Comparison of ENCODE assay signal across 8 mouse cellular contexts in the genomic region with DNA sequence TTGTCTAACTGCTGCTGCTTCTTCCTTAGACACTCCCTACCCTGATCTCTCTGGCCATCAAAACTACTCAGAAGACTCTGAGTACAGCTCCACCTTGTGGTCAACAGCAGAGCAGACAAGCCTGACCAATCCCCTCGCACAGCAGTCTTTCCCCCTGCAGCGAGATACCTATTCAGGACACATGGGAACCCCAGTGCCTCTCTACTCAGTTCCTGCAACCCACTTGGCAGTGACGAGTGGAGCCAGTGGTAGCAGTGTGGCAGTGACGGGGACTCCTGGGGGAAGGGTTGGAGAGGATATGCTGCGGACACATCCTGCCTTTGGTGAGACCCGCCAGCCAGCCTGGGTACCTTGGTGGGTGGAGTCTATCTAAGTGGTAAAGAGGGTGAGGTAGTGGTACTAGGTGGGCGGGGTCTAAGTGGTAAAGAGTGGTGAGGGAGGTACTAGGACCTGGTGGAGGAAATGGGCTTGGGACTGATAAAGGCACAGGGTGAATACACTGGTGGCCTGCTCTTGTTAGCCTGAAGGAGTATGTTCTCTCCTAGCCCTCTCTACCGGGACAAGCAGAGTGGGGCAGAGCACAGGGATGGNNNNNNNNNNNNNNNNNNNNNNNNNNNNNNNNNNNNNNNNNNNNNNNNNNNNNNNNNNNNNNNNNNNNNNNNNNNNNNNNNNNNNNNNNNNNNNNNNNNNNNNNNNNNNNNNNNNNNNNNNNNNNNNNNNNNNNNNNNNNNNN. TPM values are rescaled to one million over a fixed set of nuclear protein-coding genes. Genes with fewer than 3 reads are reported as not detected.
A peak's percentile ranks its signal among the peaks of the same experiment; 100 is the strongest.
DNase-seq lines count a peak whose midpoint lies in the region; ATAC-seq lines count a peak whose summit lies in the region.

No protein-coding gene starts in this region.

- H3K9me3 ChIP-seq in heart, embryonic 14.5 days (ENCODE audit: control insufficient read depth, low read length), result no peaks in the 10 kb centered on the region
- no peaks in the 10 kb centered on the region for H3K9me3 ChIP-seq in limb, embryonic 10.5 days (replicated peaks)
- no peaks in the 10 kb centered on the region for H3K9me3 ChIP-seq in midbrain, embryonic 13.5 days

- no peak overlapping the region for H3K4me3 ChIP-seq in heart, embryonic 14.5 days (ENCODE audit: control insufficient read depth in 1 of 2, insufficient read depth in 1 of 2, low read depth in 1 of 2, low read length in 2 of 2)
- H3K4me3 ChIP-seq in limb, embryonic 10.5 days, result 0 out of 2 replicates have a peak overlapping the region, but pooled peaks have one; percentile 18
- no peak overlapping the region for H3K4me3 ChIP-seq in midbrain, embryonic 13.5 days (replicated peaks)

- H3K27ac ChIP-seq in heart, embryonic 14.5 days (replicated peaks in 1 of 2; ENCODE audit: control insufficient read depth in 1 of 2, insufficient read depth in 1 of 2, low read depth in 2 of 2, low read length in 2 of 2), result no peak overlapping the region
- H3K27ac ChIP-seq in limb, embryonic 10.5 days, result no peak overlapping the region
- no peak overlapping the region for H3K27ac ChIP-seq in midbrain, embryonic 13.5 days

- no peaks in the 10 kb centered on the region for H3K36me3 ChIP-seq in heart, embryonic 14.5 days (ENCODE audit: control insufficient read depth, insufficient read depth, low read length)
- H3K36me3 ChIP-seq in limb, embryonic 10.5 days, result no peaks in the 10 kb centered on the region
- H3K36me3 ChIP-seq in midbrain, embryonic 13.5 days, result no peaks in the 10 kb centered on the region

- H3K9ac ChIP-seq in heart, embryonic 14.5 days (ENCODE audit: low read length), result no peak overlapping the region
- no peak overlapping the region for H3K9ac ChIP-seq in midbrain, embryonic 13.5 days (replicated peaks)

- peak; percentile 15 for DNase-seq in 3134 (ENCODE audit: extremely low read depth, insufficient read length, low spot score)
- DNase-seq in CD4-positive, CD25-positive, alpha-beta regulatory T cell, adult 2 months (ENCODE audit: low read depth, low spot score), result peak; percentile 54
- DNase-seq in cerebellum, adult 9-10 months, result peak; percentile 49
- DNase-seq in limb, embryonic 10.5 days (ENCODE audit: low spot score), result peak; percentile 50
- no peak for DNase-seq in gastrocnemius, postnatal 25 days
- no peak for DNase-seq in layer of hippocampus, adult 9-11 months

- no peaks in the 10 kb centered on the region; a peak in 1 of 4 replicates for H3K4me1 ChIP-seq in heart, embryonic 14.5 days (ENCODE audit: control insufficient read depth in 2 of 2, insufficient read depth in 2 of 2, low read length in 2 of 2)
- H3K4me1 ChIP-seq in limb, embryonic 10.5 days, result peaks cover 4% of the 10 kb centered on the region; the same call in 1 of the 2 replicates
- H3K4me1 ChIP-seq in midbrain, embryonic 13.5 days (replicated peaks), result peaks cover 12% of the 10 kb centered on the region

- WGBS in heart, embryonic 14.5 days, result 6% methylated on average over 8 of the region's 8 CpGs
- WGBS in limb, embryonic 10.5 days, result 13% methylated on average over 8 of the region's 8 CpGs
- 12% methylated on average over 8 of the region's 8 CpGs for WGBS in midbrain, embryonic 13.5 days

- no peak; the same call in 1 of the 2 replicates for ATAC-seq in heart, embryonic 14.5 days (ENCODE audit: insufficient number of reproducible peaks, insufficient read depth, low FRiP score, low read depth)
- peak; percentile 77 for ATAC-seq in midbrain, embryonic 13.5 days

- no peaks in the 10 kb centered on the region for H3K27me3 ChIP-seq in heart, embryonic 14.5 days (ENCODE audit: control insufficient read depth, insufficient read depth, low read length)
- H3K27me3 ChIP-seq in limb, embryonic 10.5 days (ENCODE audit: low read depth, poor library complexity, severe bottlenecking), result peaks cover 10% of the 10 kb centered on the region; the same call in 1 of the 2 replicates
- H3K27me3 ChIP-seq in midbrain, embryonic 13.5 days, result no peaks in the 10 kb centered on the region; the same call in none of the 2 replicates

- peak overlapping the region; percentile 20; the same call in 1 of the 2 replicates for H3K4me2 ChIP-seq in heart, embryonic 14.5 days (ENCODE audit: low read length)
- H3K4me2 ChIP-seq in midbrain, embryonic 13.5 days (replicated peaks), result peak overlapping the region; percentile 29; the same call in 1 of the 2 replicates

RNA-seq across cellular contexts. Expression of a gene that starts 54.3 kb away (rescaled TPM):
- polyA plus RNA-seq in heart, embryonic 14.5 days (2014; fragmentation: Nextera tagmentation; extraction: Ambion mirVana), result 1.2 TPM in 2 replicates
- 0.64 and 0.79 TPM in 2 replicates for polyA plus RNA-seq in limb, embryonic 10.5 days (2016; fragmentation: Nextera tagmentation; extraction: Ambion mirVana)
- polyA plus RNA-seq in midbrain, embryonic 13.5 days (2015; fragmentation: Nextera tagmentation; extraction: Ambion mirVana), result 0.26 and 0.32 TPM in 2 replicates
- 1 to 10 TPM; 1.2 to 1.8 TPM for total RNA-seq in gastrocnemius, postnatal 25 days (2021)

Comparison
In these comparisons a context has a peak if more than half of its experiments do, and no peak if none do; other contexts are left out.
1. DNase-seq: peak in 3134 (single experiment), CD4-positive, CD25-positive, alpha-beta regulatory T cell, adult 2 months (single experiment), cerebellum, adult 9-10 months (single experiment) and limb, embryonic 10.5 days (single experiment); none in gastrocnemius, postnatal 25 days (single experiment) and layer of hippocampus, adult 9-11 months (single experiment).